Mouse (Mus musculus) cerebellum, adult (tissue): ENCODE data around the gene Kmt2a.

ENCODE experiments used
- ATAC-seq: cut with Nextera tagmentation; 2 replicates; pipeline ENCODE4 v1.9.2; 2017; ENCODE audit warnings: mild to moderate bottlenecking, moderate library complexity, mixed read lengths; ENCODE audit not compliant: insufficient number of reproducible peaks, low FRiP score, low TSS enrichment

Gene Kmt2a

DNA sequence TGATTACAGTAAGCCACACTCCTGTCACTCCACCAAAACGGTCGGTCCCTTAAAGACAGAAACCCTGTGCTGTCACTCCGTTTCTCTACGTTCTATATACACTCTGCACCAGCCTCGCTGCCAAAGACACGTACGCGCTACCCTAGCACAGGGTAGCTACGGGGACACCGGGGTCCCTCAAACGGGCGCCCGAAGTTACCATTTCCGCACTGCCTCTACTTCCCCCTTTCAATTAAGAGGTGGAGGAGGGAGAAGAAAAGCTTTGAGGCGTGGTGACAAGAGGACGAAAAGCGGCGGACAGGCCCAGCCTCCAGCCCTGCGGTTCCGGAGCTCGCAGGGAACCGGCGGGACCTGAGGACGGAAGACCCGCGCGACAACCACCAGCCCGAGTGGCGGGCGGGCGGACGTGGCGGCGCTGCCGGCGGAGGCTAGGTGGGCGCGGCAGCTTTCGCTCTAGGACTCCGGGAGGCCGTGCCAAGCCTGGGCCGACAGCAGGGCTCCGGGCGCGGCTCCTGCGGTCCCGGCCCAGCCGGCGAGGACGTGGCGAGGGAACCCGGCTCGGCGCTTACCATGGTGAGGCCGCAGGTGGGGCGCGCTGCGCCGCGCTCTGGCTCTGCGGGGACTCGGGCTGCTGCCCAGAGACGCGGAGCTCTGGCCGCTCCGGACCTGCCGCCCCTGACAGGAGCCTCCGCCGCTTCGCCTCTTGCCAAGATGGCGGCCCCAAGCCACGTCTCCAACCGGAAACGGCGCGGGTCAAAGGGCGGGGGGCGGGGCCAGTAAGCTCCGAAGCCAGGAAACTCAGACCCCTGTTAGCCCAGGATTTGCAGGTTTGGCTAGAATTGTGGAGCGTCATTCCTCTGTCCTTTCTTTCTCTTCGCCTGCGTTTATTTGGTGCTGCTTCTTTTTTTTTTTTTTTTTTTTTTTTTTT is 113.7 kb downstream of the Kmt2a start, which contains the start of the genes Arcn1 and Ift46:
Gene Arcn1, minus strand, starts transcription at position 745 of the 928 bp plus-strand sequence.
Gene Ift46, plus strand, starts transcription at position 808 of the 928 bp plus-strand sequence.
- peak; percentile 81; the same call in 1 of the 2 replicates for ATAC-seq

DNA sequence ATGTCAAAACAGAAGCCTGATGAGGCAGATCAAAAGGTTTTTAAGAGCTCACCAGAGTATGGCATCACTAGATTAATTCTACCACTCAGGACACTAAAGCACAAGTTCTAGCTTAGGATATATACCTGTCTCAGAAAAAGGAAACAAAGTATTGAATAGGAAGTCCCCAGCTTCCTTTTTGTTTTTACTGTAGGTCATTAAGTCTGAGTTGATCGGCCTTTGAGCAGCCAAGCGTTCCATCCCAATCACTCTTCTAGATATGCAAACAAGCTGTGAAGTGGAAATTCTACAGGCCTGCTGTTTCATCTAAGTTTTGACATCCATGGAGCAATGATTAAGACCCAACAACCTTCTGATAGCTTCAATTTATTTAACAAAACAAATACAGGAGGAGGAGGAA is 120.2 kb downstream of the Kmt2a start:
- ATAC-seq, result no peak
